Mouse (Mus musculus): ENCODE results near the gene Klhl5. TPM values are rescaled to one million over a fixed set of nuclear protein-coding genes. Genes with fewer than 3 reads are reported as not detected.

Gene Klhl5
- polyA plus RNA-seq, 1 experiment from 2014 or later, result 11.9 TPM

DNA sequence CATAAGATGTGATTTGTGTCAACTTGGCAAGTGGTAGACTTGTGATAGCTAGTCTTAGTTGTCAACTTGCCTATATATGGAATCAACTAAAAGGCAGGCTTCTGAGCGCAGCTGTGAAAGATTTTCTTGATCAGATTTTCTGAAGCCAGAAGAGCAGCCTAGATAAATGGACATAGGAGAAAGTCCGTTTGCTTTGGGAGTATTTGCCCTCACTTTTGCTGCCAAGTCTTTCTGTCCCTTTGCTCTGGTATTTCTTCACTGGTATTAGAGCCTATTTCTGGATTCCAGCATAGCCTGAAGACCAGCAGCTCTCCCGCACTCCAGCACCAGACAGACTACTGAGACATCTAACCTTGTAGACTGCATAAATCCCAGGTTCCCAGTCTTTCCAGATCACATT lies 15.3 kb downstream of the Klhl5 start:
- Histone ChIP-seq H3K27ac (no peak overlapping the region), H3K9me3 (replicated peaks) (no peaks in the 10 kb centered on the region), H3K4me1 (replicated peaks) (0 out of 2 replicates have a peak, but pooled peaks cover 7% of the 10 kb centered on the region), H3K4me2 (no peak overlapping the region), H3K36me3 (no peaks in the 10 kb centered on the region; the same call in 1 of the 2 replicates), H3K4me3 (no peak overlapping the region), H3K9ac (no peak overlapping the region), H3K27me3 (no peaks in the 10 kb centered on the region)
- ATAC-seq (replicated peaks; ENCODE audit: insufficient number of reproducible peaks, insufficient read depth, low FRiP score, low read depth), result no peak
- 55% methylated on average over 3 of the region's 3 CpGs for WGBS

DNA sequence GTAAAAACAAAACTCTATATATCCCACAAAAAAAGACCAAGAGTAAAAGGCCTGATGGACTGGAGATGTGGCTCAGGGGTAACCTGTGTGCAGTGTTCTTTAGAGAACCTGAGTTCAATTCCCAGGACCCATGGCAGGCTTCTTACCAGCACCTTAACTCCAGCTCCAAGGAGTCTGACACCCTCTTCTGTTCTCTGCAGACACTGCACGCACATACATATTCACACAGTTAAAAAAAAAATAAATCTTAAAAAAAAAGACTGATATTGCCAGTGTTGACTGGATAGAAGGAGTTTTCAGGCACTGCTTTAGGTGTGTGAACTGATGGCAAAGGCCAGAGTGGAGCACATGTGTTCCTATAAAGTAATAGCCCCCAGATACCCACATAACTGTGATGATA lies 18.8 kb downstream of the Klhl5 start:
- peaks cover 11% of the 10 kb centered on the region; the same call in 1 of the 2 replicates for H3K4me1 ChIP-seq (replicated peaks)
- no peak for ATAC-seq (replicated peaks; ENCODE audit: insufficient number of reproducible peaks, insufficient read depth, low FRiP score, low read depth)

DNA sequence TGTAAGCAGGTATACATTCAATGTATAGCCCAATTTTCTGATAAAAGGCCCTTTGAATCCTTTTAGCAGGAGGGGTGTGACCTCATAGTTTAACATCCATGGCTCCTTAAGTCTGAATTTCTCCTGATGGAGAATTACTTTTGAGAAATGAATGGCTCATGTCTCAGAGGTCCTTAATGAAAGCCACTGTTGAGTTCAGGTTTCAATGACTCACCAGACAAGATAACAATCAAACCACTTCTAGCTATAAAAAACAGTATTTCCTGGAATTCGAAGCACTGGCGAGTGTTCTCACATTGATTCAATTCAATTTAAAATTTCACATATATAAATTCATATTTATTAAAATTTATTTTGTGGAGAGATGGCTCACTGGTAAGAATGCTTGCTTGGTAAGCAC lies 21.1 kb downstream of the Klhl5 start:
- H3K4me1 ChIP-seq (replicated peaks), result peaks cover 8% of the 10 kb centered on the region; the same call in 1 of the 2 replicates
- H3K27me3 ChIP-seq, result no peaks in the 10 kb centered on the region
- 74% methylated on average over 2 of the region's 2 CpGs for WGBS
- no peaks in the 10 kb centered on the region for H3K9me3 ChIP-seq (replicated peaks)
- no peak overlapping the region for H3K4me3 ChIP-seq
- no peak overlapping the region for H3K9ac ChIP-seq
- ATAC-seq (replicated peaks; ENCODE audit: insufficient number of reproducible peaks, insufficient read depth, low FRiP score, low read depth), result no peak
- H3K27ac ChIP-seq, result no peak overlapping the region
- no peaks in the 10 kb centered on the region; the same call in 1 of the 2 replicates for H3K36me3 ChIP-seq
- no peak overlapping the region for H3K4me2 ChIP-seq

More for the DNA sequence above, 18.8 kb downstream of the Klhl5 start:
- H3K36me3 ChIP-seq, result no peaks in the 10 kb centered on the region; the same call in 1 of the 2 replicates
- no peaks in the 10 kb centered on the region for H3K27me3 ChIP-seq
- no peak overlapping the region for H3K4me2 ChIP-seq
- H3K27ac ChIP-seq, result no peak overlapping the region
- H3K9ac ChIP-seq, result no peak overlapping the region
- H3K4me3 ChIP-seq, result no peak overlapping the region
- WGBS, result 83% methylated on average over 1 of the region's 1 CpGs
- H3K9me3 ChIP-seq (replicated peaks), result no peaks in the 10 kb centered on the region

DNA sequence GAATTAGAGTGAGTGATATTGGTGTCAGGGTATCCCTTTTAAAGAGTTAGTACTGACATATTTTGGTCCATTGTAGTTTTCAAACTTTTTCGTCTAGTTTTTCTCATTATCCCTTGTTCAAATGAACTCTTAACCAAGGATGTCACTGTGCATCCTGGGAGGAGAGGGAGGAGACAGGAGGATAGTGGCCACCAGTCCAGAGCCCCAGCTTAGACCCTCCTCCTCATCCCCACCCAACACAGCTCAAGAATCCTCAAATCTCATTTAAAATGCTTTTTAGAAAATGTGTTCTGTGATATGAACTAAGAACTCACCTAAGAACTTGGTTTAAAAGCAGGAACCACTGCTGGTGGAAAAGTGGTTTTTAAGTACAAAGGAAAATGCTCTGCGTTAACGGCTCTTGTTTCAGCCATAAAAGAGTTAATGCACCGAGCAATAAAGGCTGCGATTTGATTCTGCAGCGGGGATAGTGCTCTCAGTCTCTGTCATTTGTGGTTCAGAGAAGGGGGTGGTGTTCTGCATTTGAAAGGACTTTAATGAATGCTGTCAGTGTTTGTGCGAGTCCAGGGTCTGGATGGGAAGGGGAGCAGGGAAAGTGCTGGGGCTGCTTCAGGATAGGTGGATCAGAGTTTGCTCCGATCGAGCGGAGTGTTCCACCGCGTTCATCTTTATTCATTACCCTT lies 23.3 kb downstream of the Klhl5 start:
- no peak for ATAC-seq (replicated peaks; ENCODE audit: insufficient number of reproducible peaks, insufficient read depth, low FRiP score, low read depth)
- Histone ChIP-seq H3K9me3 (replicated peaks) (no peaks in the 10 kb centered on the region), H3K27me3 (no peaks in the 10 kb centered on the region), H3K9ac (peak overlapping the region; percentile 40; the same call in 1 of the 2 replicates), H3K4me3 (peak overlapping the region; percentile 48), H3K4me2 (peak overlapping the region; percentile 67), H3K27ac (no peak overlapping the region), H3K36me3 (no peaks in the 10 kb centered on the region), H3K4me1 (replicated peaks) (peaks cover 8% of the 10 kb centered on the region; the same call in 1 of the 2 replicates)
- WGBS, result 16% methylated on average over 12 of the region's 12 CpGs

DNA sequence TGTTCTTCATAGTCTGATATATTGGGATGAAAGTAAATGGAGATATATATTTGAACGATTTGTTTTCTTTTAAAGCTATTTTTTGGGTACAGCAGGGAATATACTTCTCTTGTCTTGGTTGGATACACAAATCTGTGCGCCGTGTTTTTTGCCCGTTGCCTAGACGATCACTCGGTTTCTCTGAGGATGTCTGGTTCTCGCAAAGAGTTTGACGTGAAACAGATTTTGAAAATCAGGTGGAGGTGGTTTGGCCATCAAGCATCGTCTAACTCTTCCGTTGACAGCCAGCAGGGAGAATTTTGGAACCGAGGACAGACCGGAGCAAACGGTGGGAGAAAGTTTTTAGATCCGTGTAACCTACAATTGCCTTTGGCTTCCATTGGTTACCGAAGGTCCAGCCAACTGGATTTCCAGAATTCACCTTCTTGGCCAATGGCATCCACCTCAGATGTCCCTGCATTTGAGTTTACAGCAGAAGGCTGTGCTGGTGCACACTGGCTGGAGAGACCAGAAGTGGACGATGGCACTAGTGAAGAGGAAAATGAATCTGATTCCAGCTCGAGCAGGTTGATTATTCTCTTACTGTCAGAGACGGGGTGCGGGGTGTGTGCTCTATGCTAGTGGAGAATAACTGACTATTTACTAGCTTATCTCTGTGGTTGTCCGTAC lies 24.0 kb downstream of the Klhl5 start:
- Histone ChIP-seq H3K27ac (no peak overlapping the region), H3K27me3 (no peaks in the 10 kb centered on the region), H3K4me1 (replicated peaks) (peaks cover 8% of the 10 kb centered on the region; the same call in 1 of the 2 replicates), H3K36me3 (no peaks in the 10 kb centered on the region), H3K4me2 (peak overlapping the region; percentile 67), H3K9ac (peak overlapping the region; percentile 40; the same call in 1 of the 2 replicates), H3K4me3 (peak overlapping the region; percentile 48), H3K9me3 (replicated peaks) (no peaks in the 10 kb centered on the region)
- WGBS, result 24% methylated on average over 20 of the region's 20 CpGs
- no peak for ATAC-seq (replicated peaks; ENCODE audit: insufficient number of reproducible peaks, insufficient read depth, low FRiP score, low read depth)

DNA sequence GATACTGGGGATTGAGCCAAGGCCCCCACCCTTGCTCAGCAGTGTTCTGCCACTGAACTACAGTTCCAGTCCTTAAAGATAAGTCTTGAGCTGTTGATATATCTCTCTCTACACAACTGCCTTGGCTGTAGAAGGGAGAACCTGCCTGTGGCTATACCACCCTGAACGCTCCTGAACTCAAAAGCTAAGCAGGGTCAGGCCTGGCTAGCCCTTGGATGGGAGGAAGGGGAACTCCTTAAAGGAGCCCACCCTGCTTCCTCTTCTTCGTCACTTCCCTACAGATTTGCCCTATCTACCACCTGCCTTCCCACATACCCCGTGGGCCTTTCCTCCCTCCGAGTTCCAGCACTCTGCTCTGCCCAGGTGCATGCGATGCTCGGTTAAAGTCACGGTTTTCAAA lies 28.8 kb downstream of the Klhl5 start:
- Histone ChIP-seq H3K9ac (no peak overlapping the region), H3K27ac (no peak overlapping the region), H3K4me2 (no peak overlapping the region), H3K27me3 (no peaks in the 10 kb centered on the region), H3K4me3 (no peak overlapping the region), H3K9me3 (replicated peaks) (no peaks in the 10 kb centered on the region), H3K4me1 (replicated peaks) (0 out of 2 replicates have a peak, but pooled peaks cover 3% of the 10 kb centered on the region), H3K36me3 (no peaks in the 10 kb centered on the region)
- 80% methylated on average over 7 of the region's 7 CpGs for WGBS
- no peak for ATAC-seq (replicated peaks; ENCODE audit: insufficient number of reproducible peaks, insufficient read depth, low FRiP score, low read depth)

DNA sequence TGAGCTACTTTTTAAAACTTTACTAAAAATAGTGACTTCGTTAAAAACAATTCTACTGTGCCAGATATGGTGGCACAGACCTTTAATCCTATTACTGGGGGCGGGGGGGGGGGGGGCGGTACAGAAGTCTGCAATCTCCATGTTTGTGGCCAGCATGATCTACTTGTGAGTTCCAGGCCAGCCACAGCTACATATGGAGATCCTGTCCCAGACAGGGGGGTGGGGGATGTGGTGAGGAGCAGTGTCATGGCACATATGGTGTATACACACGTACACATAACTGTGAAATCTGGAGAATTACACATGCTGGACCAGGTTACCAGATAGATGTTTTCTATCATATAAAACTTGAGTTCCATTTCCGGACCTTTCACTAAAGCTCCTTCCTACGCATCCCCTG lies 29.7 kb downstream of the Klhl5 start:
- WGBS, result 83% methylated on average over 6 of the region's 6 CpGs

DNA sequence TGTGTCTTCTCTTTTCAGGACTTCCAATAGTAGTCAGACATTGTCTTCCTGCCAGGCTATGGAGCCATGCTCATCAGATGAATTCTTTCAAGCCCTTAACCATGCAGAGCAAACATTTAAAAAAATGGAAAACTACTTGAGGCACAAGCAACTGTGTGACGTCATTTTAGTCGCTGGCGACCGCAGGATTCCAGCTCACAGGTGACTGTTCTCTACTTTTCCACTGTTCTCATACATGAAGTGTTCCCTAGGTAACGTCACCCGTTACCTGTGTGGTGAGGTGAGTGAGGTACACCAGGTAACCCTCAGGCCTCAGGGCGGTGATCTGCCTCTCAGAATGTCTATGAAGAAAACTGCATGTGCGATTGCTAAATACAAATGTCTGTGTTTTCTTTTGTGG lies 33.9 kb downstream of the Klhl5 start:
- Histone ChIP-seq H3K4me2 (no peak overlapping the region), H3K27me3 (no peaks in the 10 kb centered on the region), H3K9me3 (replicated peaks) (no peaks in the 10 kb centered on the region), H3K4me3 (no peak overlapping the region), H3K9ac (no peak overlapping the region), H3K36me3 (peaks cover 10% of the 10 kb centered on the region; the same call in 1 of the 2 replicates), H3K27ac (no peak overlapping the region), H3K4me1 (replicated peaks) (no peaks in the 10 kb centered on the region)
- 87% methylated on average over 8 of the region's 8 CpGs for WGBS
- no peak for ATAC-seq (replicated peaks; ENCODE audit: insufficient number of reproducible peaks, insufficient read depth, low FRiP score, low read depth)

More for the DNA sequence above, 29.7 kb downstream of the Klhl5 start:
- no peaks in the 10 kb centered on the region for H3K36me3 ChIP-seq
- H3K27me3 ChIP-seq, result no peaks in the 10 kb centered on the region
- H3K4me1 ChIP-seq (replicated peaks), result no peaks in the 10 kb centered on the region
- no peak for ATAC-seq (replicated peaks; ENCODE audit: insufficient number of reproducible peaks, insufficient read depth, low FRiP score, low read depth)
- H3K9me3 ChIP-seq (replicated peaks), result no peaks in the 10 kb centered on the region
- no peak overlapping the region for H3K4me3 ChIP-seq
- no peak overlapping the region for H3K4me2 ChIP-seq
- H3K27ac ChIP-seq, result no peak overlapping the region
- H3K9ac ChIP-seq, result no peak overlapping the region

DNA sequence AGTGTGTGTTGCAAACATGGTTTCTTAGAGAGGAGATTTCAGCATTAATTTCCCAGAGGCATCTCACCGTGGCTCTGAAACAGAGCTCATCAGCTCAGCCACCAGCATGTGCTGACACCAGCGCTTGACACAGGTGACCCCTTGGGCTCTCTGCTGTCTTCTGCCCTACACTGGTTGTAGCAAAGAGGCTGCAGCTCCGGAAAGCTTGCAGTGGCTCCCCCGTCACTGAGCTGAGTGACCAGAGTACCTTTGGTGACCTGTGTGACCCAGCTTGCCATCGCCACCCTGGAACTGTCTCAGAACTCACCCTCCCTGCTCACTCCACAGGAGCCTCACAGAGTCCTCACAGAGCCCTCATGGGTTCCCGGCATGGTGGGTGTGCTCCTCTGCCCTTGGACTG lies 34.9 kb downstream of the Klhl5 start:
- ATAC-seq (replicated peaks; ENCODE audit: insufficient number of reproducible peaks, insufficient read depth, low FRiP score, low read depth), result no peak
- Histone ChIP-seq H3K36me3 (peaks cover 10% of the 10 kb centered on the region; the same call in 1 of the 2 replicates), H3K27me3 (no peaks in the 10 kb centered on the region), H3K9me3 (replicated peaks) (no peaks in the 10 kb centered on the region), H3K27ac (no peak overlapping the region), H3K9ac (no peak overlapping the region), H3K4me2 (no peak overlapping the region), H3K4me1 (replicated peaks) (no peaks in the 10 kb centered on the region), H3K4me3 (no peak overlapping the region)
- 69% methylated on average over 6 of the region's 6 CpGs for WGBS

DNA sequence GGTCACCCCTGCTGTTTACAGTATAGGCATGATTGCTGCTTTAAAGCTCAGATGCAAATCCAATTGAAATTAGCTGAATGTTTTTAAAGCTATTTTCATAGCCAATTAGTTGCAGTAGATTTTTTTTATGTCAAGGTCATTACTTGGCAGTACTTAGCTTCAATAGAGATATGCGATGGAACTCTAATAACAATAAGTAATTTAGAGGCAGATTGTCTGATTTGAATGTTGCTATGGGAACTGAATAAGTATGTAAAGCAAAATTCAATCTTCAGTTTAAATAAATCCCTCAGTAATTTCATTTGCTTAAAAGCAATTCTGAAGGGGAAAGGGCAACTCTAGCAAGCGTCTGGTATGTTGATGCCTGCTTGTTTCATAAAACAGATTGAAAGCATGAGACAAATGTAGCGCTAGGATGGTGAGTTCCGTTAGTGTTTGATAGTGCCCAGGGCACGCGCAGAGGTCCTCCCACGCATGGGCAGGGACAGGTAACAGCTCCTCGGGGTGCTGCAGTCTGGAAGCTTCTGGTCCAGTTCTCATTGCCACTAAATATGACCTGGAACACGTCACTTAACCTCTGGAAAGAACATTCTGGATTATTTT lies 38.3 kb downstream of the Klhl5 start:
- no peak for ATAC-seq (replicated peaks; ENCODE audit: insufficient number of reproducible peaks, insufficient read depth, low FRiP score, low read depth)
- Histone ChIP-seq H3K4me1 (replicated peaks) (no peaks in the 10 kb centered on the region), H3K9me3 (replicated peaks) (no peaks in the 10 kb centered on the region), H3K27me3 (no peaks in the 10 kb centered on the region), H3K9ac (no peak overlapping the region), H3K27ac (no peak overlapping the region), H3K4me3 (no peak overlapping the region), H3K36me3 (peaks cover 19% of the 10 kb centered on the region; the same call in 1 of the 2 replicates), H3K4me2 (no peak overlapping the region)
- 88% methylated on average over 9 of the region's 9 CpGs for WGBS

DNA sequence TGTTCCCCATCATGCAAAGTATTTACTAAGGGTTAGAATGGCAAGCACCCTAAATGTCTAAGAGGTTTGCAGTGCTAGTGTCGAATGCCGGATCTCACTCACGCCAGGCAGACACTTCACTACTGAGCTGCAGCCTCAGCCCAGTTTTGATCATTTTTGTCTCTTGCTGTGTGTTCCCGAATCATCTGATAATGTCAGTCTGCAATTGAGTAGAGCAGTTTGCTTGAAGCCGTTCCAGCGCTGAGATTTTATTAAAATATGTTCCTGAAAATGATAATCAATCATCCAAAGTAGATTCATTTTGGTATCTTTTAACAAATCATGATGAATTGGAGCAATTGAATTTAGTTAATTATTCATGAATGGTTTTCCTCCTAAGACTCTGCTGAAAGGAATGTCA lies 39.4 kb downstream of the Klhl5 start:
- WGBS, result 82% methylated on average over 6 of the region's 6 CpGs
- Histone ChIP-seq H3K27me3 (no peaks in the 10 kb centered on the region), H3K4me3 (no peak overlapping the region), H3K36me3 (peaks cover 19% of the 10 kb centered on the region; the same call in 1 of the 2 replicates), H3K9me3 (replicated peaks) (no peaks in the 10 kb centered on the region), H3K4me2 (no peak overlapping the region), H3K4me1 (replicated peaks) (peaks cover 2% of the 10 kb centered on the region; the same call in 1 of the 2 replicates), H3K9ac (no peak overlapping the region), H3K27ac (no peak overlapping the region)
- ATAC-seq (replicated peaks; ENCODE audit: insufficient number of reproducible peaks, insufficient read depth, low FRiP score, low read depth), result no peak
